Mouse (Mus musculus): ENCODE results near the gene Slc37a1. TPM values are rescaled to one million over a fixed set of nuclear protein-coding genes. Genes with fewer than 3 reads are reported as not detected.
"Not testable (repeated sequence)": the region's sequence is repeated elsewhere in the genome, so short reads cannot be mapped to it uniquely, and the experiment has no call there.

Gene Slc37a1
- polyA plus RNA-seq, 1 experiment = 0.14 TPM

DNA sequence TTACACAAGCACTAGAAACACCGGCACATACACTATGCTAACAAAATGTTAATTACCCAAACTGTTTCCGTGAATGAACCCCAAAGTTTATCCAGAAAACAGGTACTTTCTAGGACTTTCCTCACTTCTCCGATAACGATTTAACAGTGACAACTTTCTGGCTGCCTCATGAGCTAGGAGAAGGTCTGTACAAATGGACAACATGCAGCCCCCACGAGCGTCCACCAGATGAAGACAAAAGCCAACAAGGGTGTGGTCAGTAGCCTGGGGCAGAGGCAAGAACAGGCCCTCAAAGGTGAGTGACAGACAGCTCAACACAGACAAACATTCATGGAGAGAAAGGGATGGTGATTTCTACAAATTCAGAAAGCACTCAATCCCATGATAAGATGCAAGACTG is 19.0 kb upstream of the Slc37a1 start:
- H3ac ChIP-seq (ENCODE audit: control insufficient read depth, insufficient read length, low read depth) = no peak overlapping the region
- no peaks in the 10 kb centered on the region for H3K79me3 ChIP-seq (ENCODE audit: low read depth)
- no peaks in the 10 kb centered on the region for H3K36me3 ChIP-seq (ENCODE audit: control insufficient read depth, insufficient read depth)
- peaks cover 17% of the 10 kb centered on the region for H3K27me3 ChIP-seq (ENCODE audit: control insufficient read depth, insufficient read depth, insufficient read length)
- no peak overlapping the region for H3K4me3 ChIP-seq (ENCODE audit: insufficient read depth, poor library complexity, severe bottlenecking)
- TF ChIP-seq MYOD1 (IDR thresholded peaks at IDR 0.05; ENCODE audit: control insufficient read depth, insufficient read length, low read depth) = no peak
- no peak for TF ChIP-seq MAX (IDR thresholded peaks at IDR 0.05)
- TF ChIP-seq FOSL1 (IDR thresholded peaks at IDR 0.05; ENCODE audit: insufficient read depth, low read length, poor library complexity, severe bottlenecking) = no peak
- no peak for TF ChIP-seq CEBPB (IDR thresholded peaks at IDR 0.05; ENCODE audit: low read depth)
- TF ChIP-seq USF1 (IDR thresholded peaks at IDR 0.05; ENCODE audit: low read depth) = no peak
- TF ChIP-seq CTCF (IDR thresholded peaks at IDR 0.05; ENCODE audit: control insufficient read depth, insufficient read depth, insufficient read length) = no peak
- TF ChIP-seq MYOG (IDR thresholded peaks at IDR 0.05; ENCODE audit: control insufficient read depth, extremely low read depth, insufficient read length) = no peak
- no peaks in the 10 kb centered on the region for H3K79me2 ChIP-seq (ENCODE audit: control insufficient read depth, insufficient read depth)

GRCm38 (mm10) chr17:31268016-31268415 is 18.6 kb upstream of the Slc37a1 start:
- H3K4me3 ChIP-seq (ENCODE audit: insufficient read depth, poor library complexity, severe bottlenecking) = no peak overlapping the region
- H3K79me3 ChIP-seq (ENCODE audit: low read depth) = no peaks in the 10 kb centered on the region
- no peaks in the 10 kb centered on the region for H3K79me2 ChIP-seq (ENCODE audit: control insufficient read depth, insufficient read depth)
- H3ac ChIP-seq (ENCODE audit: control insufficient read depth, insufficient read length, low read depth) = no peak overlapping the region
- H3K36me3 ChIP-seq (ENCODE audit: control insufficient read depth, insufficient read depth) = no peaks in the 10 kb centered on the region
- peaks cover 17% of the 10 kb centered on the region for H3K27me3 ChIP-seq (ENCODE audit: control insufficient read depth, insufficient read depth, insufficient read length)
- TF ChIP-seq CTCF (IDR thresholded peaks at IDR 0.05; ENCODE audit: control insufficient read depth, insufficient read depth, insufficient read length) (no peak), MYOG (IDR thresholded peaks at IDR 0.05; ENCODE audit: control insufficient read depth, extremely low read depth, insufficient read length) (no peak), USF1 (IDR thresholded peaks at IDR 0.05; ENCODE audit: low read depth) (no peak), CEBPB (IDR thresholded peaks at IDR 0.05; ENCODE audit: low read depth) (no peak), MAX (IDR thresholded peaks at IDR 0.05) (no peak), MYOD1 (IDR thresholded peaks at IDR 0.05; ENCODE audit: control insufficient read depth, insufficient read length, low read depth) (no peak), FOSL1 (IDR thresholded peaks at IDR 0.05; ENCODE audit: insufficient read depth, low read length, poor library complexity, severe bottlenecking) (no peak)

- H3K36me3 ChIP-seq (ENCODE audit: control insufficient read depth, insufficient read depth) = no peaks in the 10 kb centered on the region
- TF ChIP-seq MYOG (IDR thresholded peaks at IDR 0.05; ENCODE audit: control insufficient read depth, extremely low read depth, insufficient read length) (no peak), MYOD1 (IDR thresholded peaks at IDR 0.05; ENCODE audit: control insufficient read depth, insufficient read length, low read depth) (no peak), USF1 (IDR thresholded peaks at IDR 0.05; ENCODE audit: low read depth) (no peak), MAX (IDR thresholded peaks at IDR 0.05) (no peak), CEBPB (IDR thresholded peaks at IDR 0.05; ENCODE audit: low read depth) (no peak), FOSL1 (IDR thresholded peaks at IDR 0.05; ENCODE audit: insufficient read depth, low read length, poor library complexity, severe bottlenecking) (no peak), CTCF (IDR thresholded peaks at IDR 0.05; ENCODE audit: control insufficient read depth, insufficient read depth, insufficient read length) (no peak)
- no peaks in the 10 kb centered on the region for H3K79me3 ChIP-seq (ENCODE audit: low read depth)
- no peak overlapping the region for H3K4me3 ChIP-seq (ENCODE audit: insufficient read depth, poor library complexity, severe bottlenecking)
- H3ac ChIP-seq (ENCODE audit: control insufficient read depth, insufficient read length, low read depth) = no peak overlapping the region
- H3K79me2 ChIP-seq (ENCODE audit: control insufficient read depth, insufficient read depth) = no peaks in the 10 kb centered on the region
- peaks cover 22% of the 10 kb centered on the region for H3K27me3 ChIP-seq (ENCODE audit: control insufficient read depth, insufficient read depth, insufficient read length)
These were observed 16.8 kb upstream of the Slc37a1 start for GRCm38 (mm10) chr17:31269761-31270160.

DNA sequence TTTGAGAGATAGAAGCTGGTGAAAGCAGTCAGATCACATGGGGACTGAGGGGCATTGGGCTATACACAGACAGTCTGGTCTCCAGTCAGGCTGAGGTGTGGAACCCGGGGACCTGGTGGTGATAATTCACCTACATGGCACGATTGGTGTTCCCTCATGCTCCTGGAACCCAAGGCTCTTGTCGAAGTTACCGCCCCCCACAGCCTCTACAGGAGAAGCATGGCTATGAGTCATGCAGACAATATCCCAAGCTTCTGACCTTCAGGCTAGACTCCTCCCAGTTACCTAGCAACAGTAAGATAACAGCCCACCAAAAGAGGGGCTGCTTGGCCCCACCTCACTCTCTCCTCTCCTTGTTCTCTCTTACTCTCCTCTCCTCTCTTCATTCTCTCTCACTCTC is 16.3 kb upstream of the Slc37a1 start:
- TF ChIP-seq MYOG (IDR thresholded peaks at IDR 0.05; ENCODE audit: control insufficient read depth, extremely low read depth, insufficient read length) (no peak), FOSL1 (IDR thresholded peaks at IDR 0.05; ENCODE audit: insufficient read depth, low read length, poor library complexity, severe bottlenecking) (no peak), MYOD1 (IDR thresholded peaks at IDR 0.05; ENCODE audit: control insufficient read depth, insufficient read length, low read depth) (no peak), CEBPB (IDR thresholded peaks at IDR 0.05; ENCODE audit: low read depth) (no peak), USF1 (IDR thresholded peaks at IDR 0.05; ENCODE audit: low read depth) (no peak), MAX (IDR thresholded peaks at IDR 0.05) (no peak)
- Histone ChIP-seq H3K79me2 (ENCODE audit: control insufficient read depth, insufficient read depth) (no peaks in the 10 kb centered on the region), H3K36me3 (ENCODE audit: control insufficient read depth, insufficient read depth) (no peaks in the 10 kb centered on the region), H3K4me3 (ENCODE audit: insufficient read depth, poor library complexity, severe bottlenecking) (no peak overlapping the region), H3K27me3 (ENCODE audit: control insufficient read depth, insufficient read depth, insufficient read length) (peaks cover 22% of the 10 kb centered on the region), H3K79me3 (ENCODE audit: low read depth) (no peaks in the 10 kb centered on the region), H3ac (ENCODE audit: control insufficient read depth, insufficient read length, low read depth) (no peak overlapping the region)

DNA sequence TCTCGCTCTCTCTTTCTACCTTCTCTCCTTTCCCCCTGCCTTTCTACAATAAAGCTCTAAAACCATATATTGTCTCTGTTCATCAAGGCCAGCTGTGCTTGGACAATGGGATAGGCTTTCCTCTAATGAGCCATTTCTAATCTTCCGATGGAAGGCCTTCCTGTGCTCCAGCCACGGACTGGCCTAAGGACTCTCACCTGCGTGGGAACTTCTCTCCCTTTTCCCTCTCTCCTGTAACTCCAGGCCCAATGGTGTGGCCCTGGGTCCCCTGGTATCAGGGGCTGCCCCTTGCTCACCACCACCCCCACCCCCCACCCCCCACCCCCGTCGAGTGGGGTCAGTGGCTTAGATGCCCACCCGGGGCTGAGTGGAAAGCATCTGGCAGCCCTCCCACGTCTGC is 15.9 kb upstream of the Slc37a1 start:
- H3K27me3 ChIP-seq (ENCODE audit: control insufficient read depth, insufficient read depth, insufficient read length) = peaks cover 18% of the 10 kb centered on the region
- H3K36me3 ChIP-seq (ENCODE audit: control insufficient read depth, insufficient read depth); H3K79me3 ChIP-seq (ENCODE audit: low read depth); H3K79me2 ChIP-seq (ENCODE audit: control insufficient read depth, insufficient read depth); H3K4me3 ChIP-seq (ENCODE audit: insufficient read depth, poor library complexity, severe bottlenecking); H3ac ChIP-seq (ENCODE audit: control insufficient read depth, insufficient read length, low read depth): not testable (repeated sequence)

GRCm38 (mm10) chr17:31271136-31271851 is 15.3 kb upstream of the Slc37a1 start:
- Histone ChIP-seq H3ac (ENCODE audit: control insufficient read depth, insufficient read length, low read depth) (no peak overlapping the region), H3K27me3 (ENCODE audit: control insufficient read depth, insufficient read depth, insufficient read length) (peaks cover 14% of the 10 kb centered on the region), H3K79me2 (ENCODE audit: control insufficient read depth, insufficient read depth) (no peaks in the 10 kb centered on the region), H3K79me3 (ENCODE audit: low read depth) (no peaks in the 10 kb centered on the region), H3K4me3 (ENCODE audit: insufficient read depth, poor library complexity, severe bottlenecking) (no peak overlapping the region), H3K36me3 (ENCODE audit: control insufficient read depth, insufficient read depth) (no peaks in the 10 kb centered on the region)
- no peak for TF ChIP-seq CTCF (IDR thresholded peaks at IDR 0.05; ENCODE audit: control insufficient read depth, insufficient read depth, insufficient read length)
- no peak for TF ChIP-seq USF1 (IDR thresholded peaks at IDR 0.05; ENCODE audit: low read depth)
- no peak for TF ChIP-seq MYOG (IDR thresholded peaks at IDR 0.05; ENCODE audit: control insufficient read depth, extremely low read depth, insufficient read length)
- no peak for TF ChIP-seq FOSL1 (IDR thresholded peaks at IDR 0.05; ENCODE audit: insufficient read depth, low read length, poor library complexity, severe bottlenecking)
- TF ChIP-seq MYOD1 (IDR thresholded peaks at IDR 0.05; ENCODE audit: control insufficient read depth, insufficient read length, low read depth) = no peak
- no peak for TF ChIP-seq MAX (IDR thresholded peaks at IDR 0.05)
- no peak for TF ChIP-seq CEBPB (IDR thresholded peaks at IDR 0.05; ENCODE audit: low read depth)
